Mouse (Mus musculus) megakaryocyte, embryonic 14.5 days (primary cell): ENCODE results near the gene Vsig10.

Experiments used
- FLI1 ChIP-seq: IDR thresholded peaks from 2 replicates; pipeline ENCODE4 v1.6.1; 2012; ENCODE audit warnings: low read length, inconsistent platforms, mixed read lengths
- GATA1 ChIP-seq: IDR thresholded peaks from 3 replicates; pipeline ENCODE4 v1.6.1; 2012; ENCODE audit warnings: mixed read lengths, low read length, inconsistent platforms, borderline replicate concordance

GRCm38 (mm10) chr5:117376331-117376761 is 57.5 kb downstream of the Vsig10 start:
- no peak for TF ChIP-seq GATA1
- no peak for TF ChIP-seq FLI1
